Mouse (Mus musculus) MEL (cell line): Measurements from ENCODE around the gene Extl2.

Experiments
- CTCF ChIP-seq, 3 experiments: IDR thresholded peaks in 2 of 3; conservative IDR thresholded peaks in 1 of 3; 2 replicates each; pipeline ENCODE4 v1.5.1; 2011 to 2012; ENCODE audit warnings: low read length in 3 of 3, low read depth in 2 of 3, mild to moderate bottlenecking in 2 of 3, improper control_type of control experiment in 1 of 3, inconsistent platforms in 1 of 3, mixed read lengths in 1 of 3, moderate library complexity in 1 of 3; ENCODE audit not compliant: control insufficient read depth in 1 of 3, insufficient read depth in 1 of 3, poor library complexity in 1 of 3, severe bottlenecking in 1 of 3
- EP300 ChIP-seq, 2 experiments: IDR thresholded peaks; 2 replicates each; pipeline ENCODE4 v1.6.1; 2011; ENCODE audit warnings: improper control_type of control experiment in 2 of 2, low read length in 2 of 2, low read depth in 1 of 2, mild to moderate bottlenecking in 1 of 2
- HCFC1 ChIP-seq: IDR thresholded peaks from 2 replicates; pipeline ENCODE4 v1.6.1; 2012; ENCODE audit warnings: low read depth, mild to moderate bottlenecking, inconsistent platforms, low read length, improper control_type of control experiment, moderate library complexity
- MAX ChIP-seq: IDR thresholded peaks from 2 replicates; pipeline ENCODE4 v1.6.1; 2011; ENCODE audit warnings: low read length, improper control_type of control experiment
- MYC ChIP-seq: IDR thresholded peaks from 2 replicates; pipeline ENCODE4 v1.6.1; 2011; ENCODE audit warnings: low read depth, mild to moderate bottlenecking, low read length, improper control_type of control experiment, moderate library complexity
- POLR2A ChIP-seq, 2 experiments: IDR thresholded peaks; 2 replicates each; pipeline ENCODE4 v1.6.1; 2011 to 2012; ENCODE audit warnings: low read length in 2 of 2, mild to moderate bottlenecking in 2 of 2, control low read depth in 1 of 2, improper control_type of control experiment in 1 of 2, low read depth in 1 of 2, moderate library complexity in 1 of 2; ENCODE audit not compliant: control insufficient read depth in 1 of 2, insufficient read depth in 1 of 2, poor library complexity in 1 of 2
- TCF12 ChIP-seq: IDR thresholded peaks from 2 replicates; pipeline ENCODE4 v1.6.1; 2014; ENCODE audit warnings: low read depth, mild to moderate bottlenecking, inconsistent platforms, low read length, improper control_type of control experiment, moderate library complexity

- TF ChIP-seq CTCF (IDR thresholded peaks at IDR 0.05 in 2 of 3, conservative IDR thresholded peaks at IDR 0.05 in 1 of 3; ENCODE audit: control insufficient read depth in 1 of 3, insufficient read depth in 1 of 3, low read depth in 2 of 3, low read length in 3 of 3, poor library complexity in 1 of 3, severe bottlenecking in 1 of 3) (peak in 2 of 3 experiments; percentile 51 to 64; a peak in 5 of 6 replicates), EP300 (IDR thresholded peaks at IDR 0.05; ENCODE audit: low read depth in 1 of 2, low read length in 2 of 2) (no peak), HCFC1 (no peak), POLR2A (IDR thresholded peaks at IDR 0.05; ENCODE audit: control insufficient read depth in 1 of 2, insufficient read depth in 1 of 2, low read depth in 1 of 2, low read length in 2 of 2, poor library complexity in 1 of 2) (no peak), MAX (no peak), MYC (no peak), TCF12 (no peak)
These were observed 28.3 kb upstream of the Extl2 start for GRCm38 (mm10) chr3:115979000-115979399.
